Mouse (Mus musculus) cerebellum, adult 2 months (tissue): Measurements from ENCODE around the gene Cpn2. TPM values are rescaled to one million over a fixed set of nuclear protein-coding genes. Genes with fewer than 3 reads are reported as not detected.
A peak's percentile ranks its signal among the peaks of the same experiment; 100 is the strongest.

Experiments
- DNase-seq, 2 experiments: peaks; one replicate each; pipeline ENCODE4 v3.0.0; 2021
- H3K27ac ChIP-seq: fragments of 200-500 bp; 2 replicates; pipeline ENCODE4 v1.5.1; 2012; ENCODE audit warnings: low read length, control low read depth, inconsistent platforms; ENCODE audit not compliant: insufficient read depth
- H3K27me3 ChIP-seq: fragments of 200-500 bp; 2 replicates; pipeline ENCODE4 v1.6.1; 2012; ENCODE audit warnings: inconsistent platforms, mild to moderate bottlenecking, low read length, moderate library complexity; ENCODE audit not compliant: control insufficient read depth, insufficient read depth
- H3K4me1 ChIP-seq: fragments of 200-500 bp; 2 replicates; pipeline ENCODE4 v1.6.1; 2011; ENCODE audit warnings: low read length; ENCODE audit not compliant: control insufficient read depth, insufficient read depth
- H3K4me3 ChIP-seq: fragments of 200-500 bp; replicated peaks from 2 replicates; pipeline ENCODE3; 2011; ENCODE audit warnings: mild to moderate bottlenecking, low read depth, low read length, control low read depth; ENCODE audit not compliant: insufficient read depth
- CTCF ChIP-seq: fragments of 200-500 bp; IDR thresholded peaks from 2 replicates; pipeline ENCODE4 v1.5.1; 2011; ENCODE audit warnings: low read depth, mild to moderate bottlenecking, control low read depth, low read length, moderate library complexity, borderline replicate concordance; ENCODE audit not compliant: insufficient read depth
- POLR2A ChIP-seq: fragments of 200-500 bp; IDR thresholded peaks from 2 replicates; pipeline ENCODE4 v1.6.1; 2011; ENCODE audit warnings: low read length, control low read depth, borderline replicate concordance; ENCODE audit not compliant: insufficient read depth
- WGBS: fragments of 180-500 bp; shearing (Covaris S2); methylation state at CpG from one replicate; pipeline ENCODE4 v1.1.7; 2018; 5-methylcytosine and 5-hydroxymethylcytosine counted together
- polyA plus RNA-seq: library from polyadenylated mRNA; depleted of rRNA; stranded (reverse); fragments of >200 nt; gene quantifications from 2 replicates; pipeline ENCODE4 v1.2.3, GENCODE M21; 2012

Gene Cpn2
- polyA plus RNA-seq, 1 experiment = not detected

DNA sequence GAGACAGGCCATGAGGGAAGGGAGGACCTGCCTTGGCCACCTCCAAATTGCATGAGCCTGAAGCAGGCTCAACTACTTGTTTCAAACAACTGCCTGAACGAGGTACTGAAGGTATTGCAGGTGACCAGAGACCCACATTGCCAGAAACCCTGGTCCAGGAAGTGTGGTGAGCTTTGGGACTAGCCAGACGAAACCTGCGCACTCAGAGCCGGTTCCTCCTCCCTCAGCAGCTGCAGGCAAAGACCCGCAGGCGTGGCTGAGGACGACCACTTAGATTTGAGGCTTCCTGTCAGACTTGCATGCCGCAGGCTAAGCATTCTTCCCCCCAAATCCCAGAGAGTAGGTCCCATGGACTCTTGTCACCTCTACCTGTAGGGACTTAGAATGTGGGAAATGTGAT lies 33.2 kb downstream of the Cpn2 start:
- TF ChIP-seq POLR2A = no peak
- TF ChIP-seq CTCF = no peak
- 88% methylated on average over 8 of the region's 8 CpGs for WGBS
- peaks cover 10% of the 10 kb centered on the region for H3K4me1 ChIP-seq
- no peaks in the 10 kb centered on the region for H3K27me3 ChIP-seq
- H3K27ac ChIP-seq = no peak overlapping the region
- H3K4me3 ChIP-seq = no peak overlapping the region
- no peak for DNase-seq

- H3K27me3 ChIP-seq = no peaks in the 10 kb centered on the region
- WGBS = 44% methylated on average over 13 of the region's 13 CpGs
- TF ChIP-seq CTCF (no peak), POLR2A (no peak)
- H3K27ac ChIP-seq = no peak overlapping the region
- DNase-seq = no peak
- H3K4me3 ChIP-seq = no peak overlapping the region
- peaks cover 10% of the 10 kb centered on the region for H3K4me1 ChIP-seq
Observed at GRCm38 (mm10) chr16:30231882-30232604, 35.3 kb downstream of the Cpn2 start.

- TF ChIP-seq CTCF = no peak
- no peak for TF ChIP-seq POLR2A
- H3K4me1 ChIP-seq = no peaks in the 10 kb centered on the region; the same call in 1 of the 2 replicates
- H3K4me3 ChIP-seq = no peak overlapping the region
- H3K27ac ChIP-seq = no peak overlapping the region
- no peak for DNase-seq
- H3K27me3 ChIP-seq = no peaks in the 10 kb centered on the region
- WGBS = 40% methylated on average over 7 of the region's 7 CpGs
Observed at GRCm38 (mm10) chr16:30227352-30227751, 39.9 kb downstream of the Cpn2 start.

GRCm38 (mm10) chr16:30221161-30221782 lies 46.0 kb downstream of the Cpn2 start:
- DNase-seq = no peak
- TF ChIP-seq POLR2A (no peak), CTCF (no peak)
- Histone ChIP-seq H3K4me3 (no peak overlapping the region), H3K27ac (no peak overlapping the region), H3K4me1 (no peaks in the 10 kb centered on the region), H3K27me3 (no peaks in the 10 kb centered on the region)
- 53% methylated on average over 13 of the region's 13 CpGs for WGBS

DNA sequence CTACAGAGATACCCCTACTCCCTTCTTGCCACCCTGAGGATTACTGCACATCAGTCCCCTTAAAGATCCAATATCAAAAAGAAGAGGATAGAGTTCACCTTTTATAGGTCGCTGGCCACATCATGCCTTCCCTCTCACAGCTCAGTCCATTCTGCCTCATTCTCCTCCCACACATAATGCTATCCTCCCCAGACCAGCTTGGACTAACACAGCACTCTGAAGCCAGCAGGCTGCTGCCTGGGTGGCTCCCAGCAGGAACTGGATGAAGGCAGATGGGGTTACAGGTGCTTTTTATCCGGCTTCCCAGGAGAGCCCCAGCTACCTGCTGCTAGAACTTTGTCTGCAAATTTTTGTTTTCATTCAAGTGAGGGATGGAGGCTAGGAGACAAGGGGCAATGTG lies 51.5 kb downstream of the Cpn2 start:
- whole genome bisulfite sequencing = 10% methylated on average over 2 of the region's 2 CpGs
- DNase-seq = peak in 1 of 2 experiments; percentile 32
- Histone ChIP-seq H3K27ac (no peak overlapping the region), H3K4me3 (no peak overlapping the region), H3K4me1 (no peaks in the 10 kb centered on the region), H3K27me3 (no peaks in the 10 kb centered on the region)
- TF ChIP-seq CTCF (no peak), POLR2A (no peak)

GRCm38 (mm10) chr16:30213644-30214043 lies 53.7 kb downstream of the Cpn2 start:
- no peak for TF ChIP-seq POLR2A
- no peak for TF ChIP-seq CTCF
- no peak overlapping the region for H3K27ac ChIP-seq
- WGBS = 82% methylated on average over 1 of the region's 1 CpGs
- H3K4me3 ChIP-seq = no peak overlapping the region
- no peaks in the 10 kb centered on the region for H3K4me1 ChIP-seq
- no peaks in the 10 kb centered on the region for H3K27me3 ChIP-seq
- no peak for DNase-seq

- WGBS = 69% methylated on average over 3 of the region's 3 CpGs
- DNase-seq = no peak
- no peaks in the 10 kb centered on the region for H3K27me3 ChIP-seq
- no peaks in the 10 kb centered on the region for H3K4me1 ChIP-seq
- TF ChIP-seq CTCF (no peak), POLR2A (no peak)
- no peak overlapping the region for H3K27ac ChIP-seq
- H3K4me3 ChIP-seq = no peak overlapping the region
Observed at GRCm38 (mm10) chr16:30212035-30212434, 55.3 kb downstream of the Cpn2 start.

DNA sequence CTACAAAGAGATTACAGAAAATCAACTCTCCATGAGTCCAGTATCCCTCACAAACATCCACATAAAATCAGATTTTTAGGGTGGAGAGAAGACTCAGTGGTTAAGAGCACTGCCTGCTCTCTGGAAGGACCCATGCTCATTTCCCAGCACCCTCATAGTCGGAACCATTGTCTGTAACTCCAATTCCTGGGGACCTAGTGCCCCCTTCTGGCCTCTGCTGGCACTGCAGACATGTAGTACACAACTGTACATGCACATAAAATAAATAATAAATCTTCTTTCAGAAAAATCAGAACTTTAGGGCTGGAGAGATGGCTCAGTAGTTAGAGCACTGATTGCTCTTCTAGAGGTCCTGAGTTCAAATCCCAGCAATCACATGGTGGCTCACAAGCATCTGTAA lies 58.0 kb downstream of the Cpn2 start:
- TF ChIP-seq POLR2A = no peak
- TF ChIP-seq CTCF = peak; percentile 7; the same call in 1 of the 2 replicates
- Histone ChIP-seq H3K4me1 (no peaks in the 10 kb centered on the region), H3K4me3 (no peak overlapping the region), H3K27me3 (no peaks in the 10 kb centered on the region), H3K27ac (no peak overlapping the region)
- WGBS = 95% methylated on average over 1 of the region's 1 CpGs
- DNase-seq = no peak
